Mouse (Mus musculus) ES-Bruce4 (cell line): ENCODE results near the gene Traf3ip1.

Experiments
- EP300 ChIP-seq: IDR thresholded peaks from 2 replicates; pipeline ENCODE4 v1.6.1; 2011; ENCODE audit warnings: low read depth, low read length; ENCODE audit not compliant: insufficient read depth
- POLR2A ChIP-seq: IDR thresholded peaks from one replicate; pipeline ENCODE4 v1.8.1; 2011; ENCODE audit warnings: low read length; ENCODE audit not compliant: insufficient read depth

DNA sequence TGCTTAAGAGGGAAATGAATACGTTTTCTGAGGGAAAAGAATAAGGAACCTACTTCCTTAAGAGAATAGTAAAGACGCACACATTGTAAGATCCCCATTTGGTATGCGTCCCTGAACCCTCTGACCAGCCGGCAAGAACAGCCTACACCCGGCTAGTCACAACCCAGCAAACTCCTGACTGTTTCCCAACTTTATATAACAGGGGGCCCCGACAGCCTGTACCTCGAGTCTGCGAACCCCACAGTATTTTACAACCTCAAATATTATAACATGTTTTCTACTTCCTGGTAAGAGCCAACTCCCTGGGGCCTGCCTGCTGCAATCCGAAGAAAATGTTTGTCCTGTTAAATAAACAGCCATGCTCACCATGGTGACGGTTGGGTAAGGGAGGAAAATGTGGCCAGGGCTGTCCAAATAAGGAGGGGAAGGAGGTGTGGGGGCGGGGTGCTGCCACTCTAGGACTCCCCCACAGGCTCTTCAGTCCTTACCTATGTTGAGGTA is 38.1 kb upstream of the Traf3ip1 start:
- no peak for TF ChIP-seq POLR2A
- no peak for TF ChIP-seq EP300
